Mouse (Mus musculus): Measurements from ENCODE around the gene Catsperg2.
"Not testable (repeated sequence)": the region's sequence is repeated elsewhere in the genome, so short reads cannot be mapped to it uniquely, and the experiment has no call there.

The Catsperg2 gene

GRCm38 (mm10) chr7:29726860-29727259, at the start of gene Catsperg2:
TSS of gene Catsperg2 (minus strand) at chr7:29727032.
- DNase-seq (ENCODE audit: low read depth, low spot score) = peak; percentile 56

- DNase-seq (ENCODE audit: low read depth, low spot score) = no peak
These were observed 49.7 kb upstream of the Catsperg2 start for GRCm38 (mm10) chr7:29776568-29776967.

- DNase-seq (ENCODE audit: low read depth, low spot score) = no peak
These were observed 47.5 kb upstream of the Catsperg2 start for GRCm38 (mm10) chr7:29774371-29774770.

- DNase-seq (ENCODE audit: low read depth, low spot score) = no peak
These were observed 46.7 kb upstream of the Catsperg2 start for GRCm38 (mm10) chr7:29773503-29773902.

GRCm38 (mm10) chr7:29768980-29769379, 42.1 kb upstream of the Catsperg2 start:
- no peak for DNase-seq (ENCODE audit: low read depth, low spot score)

- peak; percentile 95 for DNase-seq (ENCODE audit: low read depth, low spot score)
These were observed 41.5 kb upstream of the Catsperg2 start, which contains the start of gene Zfp84 for GRCm38 (mm10) chr7:29768090-29768900. TSS of gene Zfp84 (plus strand) at chr7:29768552.

GRCm38 (mm10) chr7:29767058-29767686, 40.3 kb upstream of the Catsperg2 start:
- peak; percentile 73 for DNase-seq (ENCODE audit: low read depth, low spot score)

- DNase-seq (ENCODE audit: low read depth, low spot score) = peak; percentile 72
These were observed 37.9 kb upstream of the Catsperg2 start for GRCm38 (mm10) chr7:29764702-29765101.

- DNase-seq (ENCODE audit: low read depth, low spot score) = no peak
These were observed 33.6 kb upstream of the Catsperg2 start for GRCm38 (mm10) chr7:29760476-29760875.

GRCm38 (mm10) chr7:29742258-29742657, 15.4 kb upstream of the Catsperg2 start:
- DNase-seq (ENCODE audit: low read depth, low spot score) = no peak

GRCm38 (mm10) chr7:29728055-29728454, 1.2 kb upstream of the Catsperg2 start:
- peak; percentile 42 for DNase-seq (ENCODE audit: low read depth, low spot score)

- peak; percentile 42 for DNase-seq (ENCODE audit: low read depth, low spot score)
These were observed 1.2 kb downstream of the Catsperg2 start for GRCm38 (mm10) chr7:29725461-29726142.

GRCm38 (mm10) chr7:29708891-29709290, 17.9 kb downstream of the Catsperg2 start:
- DNase-seq (ENCODE audit: low read depth, low spot score) = peak; percentile 57

GRCm38 (mm10) chr7:29695231-29695630, 31.6 kb downstream of the Catsperg2 start:
- DNase-seq (ENCODE audit: low read depth, low spot score) = not testable (repeated sequence)

- peak; percentile 73 for DNase-seq (ENCODE audit: low read depth, low spot score)
These were observed 45.0 kb downstream of the Catsperg2 start for GRCm38 (mm10) chr7:29681868-29682267.

Measured in ES-CJ7 (cell line).